Mouse (Mus musculus) lung, postnatal 36 days (tissue): ENCODE results near the gene Lrp8.

ENCODE experiments used
- DNase-seq: peaks from one replicate; pipeline ENCODE4 v3.0.0; 2022; ENCODE audit warnings: mixed read lengths

Lrp8 gene

DNA sequence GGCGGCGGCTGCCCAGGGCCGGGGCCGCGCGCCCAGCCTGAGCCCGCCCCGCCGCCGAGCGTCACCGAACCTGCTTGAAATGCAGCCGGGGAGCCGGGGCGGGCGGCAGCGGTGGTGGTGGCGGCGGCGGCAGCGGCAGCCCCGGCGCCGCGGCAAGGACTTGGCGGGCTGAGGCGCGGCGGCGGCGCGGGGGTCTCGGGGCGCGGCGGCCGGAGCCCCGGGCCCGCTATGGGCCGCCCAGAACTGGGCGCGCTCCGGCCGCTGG, at the start of gene Lrp8:
Gene Lrp8 (plus strand): TSS at position 77 of the 265 bp plus-strand sequence.
- no peak for DNase-seq

DNA sequence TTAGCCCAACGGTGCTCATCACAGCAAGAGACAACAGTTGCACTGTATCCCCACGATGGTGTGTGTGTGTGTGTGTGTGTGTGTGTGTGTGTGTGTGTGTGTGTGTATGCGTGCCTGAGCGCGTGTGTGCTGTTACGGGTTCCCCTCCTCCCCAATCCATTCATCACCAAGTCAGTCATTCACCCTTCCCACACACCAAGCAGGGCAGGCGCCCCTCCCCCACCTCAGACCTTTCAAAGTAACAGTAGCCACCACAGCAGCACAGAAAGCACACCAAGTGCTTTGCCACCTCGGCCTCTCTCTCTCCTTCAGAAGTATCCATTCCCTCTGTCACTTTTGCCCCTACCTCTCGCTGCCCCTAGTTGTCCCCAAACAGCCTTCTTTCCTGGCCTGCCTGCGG, 45.8 kb upstream of the Lrp8 start:
- no peak for DNase-seq

DNA sequence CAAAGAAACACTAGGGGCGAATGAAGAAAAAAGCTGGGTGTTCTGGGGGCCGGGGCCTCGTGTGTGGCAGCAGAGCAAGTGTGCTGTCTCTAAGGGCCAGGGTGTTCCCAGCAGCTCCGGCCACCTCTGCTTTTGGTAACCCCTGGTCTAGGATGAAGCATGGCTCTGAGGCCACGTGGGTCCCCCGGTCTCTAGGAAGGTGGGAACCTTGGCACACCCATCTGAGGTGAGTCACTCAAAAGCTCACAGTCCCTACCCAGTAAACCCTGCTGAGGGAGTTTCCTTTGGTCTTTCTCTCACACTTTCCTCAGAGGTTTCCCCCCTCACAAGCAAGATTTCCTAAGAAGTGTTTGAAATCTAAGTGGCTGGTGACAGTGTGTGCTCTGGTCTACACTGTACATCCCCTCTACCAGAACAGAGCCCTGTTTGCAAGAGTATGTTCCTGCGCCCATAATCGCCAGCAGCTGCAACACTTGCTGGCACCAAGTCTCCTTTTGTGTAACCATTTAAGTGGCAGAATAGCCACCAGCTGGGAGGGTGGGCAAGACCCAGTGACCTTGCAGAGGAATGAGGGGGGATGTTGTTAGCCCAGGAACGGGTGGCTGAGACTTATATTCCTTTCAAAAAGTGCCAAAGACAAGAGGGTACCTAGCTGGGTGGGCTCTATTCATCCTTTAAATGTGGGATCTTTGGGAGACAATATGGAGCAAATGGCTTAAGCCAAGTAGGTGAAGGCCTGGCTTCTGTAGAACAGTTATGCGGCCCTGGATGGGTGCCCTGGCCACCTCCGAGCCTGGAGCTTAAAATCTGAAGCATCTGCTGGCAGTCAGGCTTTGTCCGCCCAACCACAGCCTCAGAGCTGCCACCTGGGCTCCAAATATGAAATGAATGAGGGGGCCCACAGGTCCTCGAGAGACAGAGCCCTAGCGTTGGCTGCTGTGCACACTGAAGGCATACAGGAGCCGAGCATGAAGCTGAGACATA, 44.3 kb upstream of the Lrp8 start:
- DNase-seq = no peak

DNA sequence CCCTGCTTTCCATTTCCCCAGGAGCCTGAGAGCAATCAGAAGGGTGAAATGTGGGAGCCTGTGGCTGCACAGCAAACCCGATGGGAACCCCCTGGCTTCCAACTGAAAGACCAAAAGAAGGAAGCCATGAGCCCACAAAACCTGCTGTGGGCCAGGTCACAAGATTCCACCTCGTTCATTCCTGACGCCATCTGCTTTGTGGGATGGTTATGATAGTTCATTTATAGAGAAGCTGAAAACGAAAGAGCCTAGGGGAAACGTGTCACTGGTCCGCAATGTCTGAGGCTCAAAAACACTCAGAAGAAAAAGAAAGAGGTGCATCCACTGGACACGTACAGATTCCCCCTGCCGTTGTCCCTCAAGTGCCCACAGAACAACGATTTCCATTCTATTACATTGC, 43.1 kb upstream of the Lrp8 start:
- no peak for DNase-seq

DNA sequence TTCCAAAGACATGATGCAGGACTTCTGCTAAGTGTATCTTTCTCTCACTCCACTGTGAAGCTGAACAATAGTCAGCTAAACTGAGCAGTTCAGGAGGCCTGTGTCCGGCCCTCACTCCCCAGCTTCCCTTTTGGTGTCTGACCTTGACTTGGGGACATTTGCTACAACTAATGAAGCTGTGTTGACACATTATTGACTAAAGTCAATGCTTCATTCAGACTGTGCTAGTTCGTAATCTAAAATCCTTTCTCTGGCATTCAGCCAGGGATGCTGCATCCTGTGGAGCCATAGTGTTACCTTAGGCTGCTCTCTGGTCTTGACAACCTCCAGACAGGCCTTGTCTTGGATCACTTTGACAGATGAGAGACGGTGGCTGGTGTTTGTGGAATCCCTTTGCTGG, 39.1 kb upstream of the Lrp8 start:
- DNase-seq = no peak

DNA sequence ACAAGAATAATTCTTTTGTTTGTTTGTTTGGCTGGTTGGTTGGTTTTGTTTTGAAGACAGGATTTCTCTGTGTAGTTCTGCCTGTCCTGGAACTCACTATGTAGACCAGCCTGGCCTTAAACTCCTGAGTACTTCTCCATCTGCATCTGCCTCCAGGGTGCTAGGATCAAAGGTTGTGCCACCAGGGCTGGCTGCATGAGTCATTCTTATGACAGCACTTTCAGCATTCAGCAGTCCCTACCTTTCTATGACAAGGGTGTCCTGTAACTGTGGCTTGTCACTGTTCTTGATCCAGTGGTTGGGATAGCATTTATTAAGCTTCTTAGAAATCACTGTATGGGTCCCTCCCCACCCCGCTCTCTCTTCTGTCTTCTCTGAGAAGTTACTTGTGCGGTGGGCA, 38.5 kb upstream of the Lrp8 start:
- no peak for DNase-seq

DNA sequence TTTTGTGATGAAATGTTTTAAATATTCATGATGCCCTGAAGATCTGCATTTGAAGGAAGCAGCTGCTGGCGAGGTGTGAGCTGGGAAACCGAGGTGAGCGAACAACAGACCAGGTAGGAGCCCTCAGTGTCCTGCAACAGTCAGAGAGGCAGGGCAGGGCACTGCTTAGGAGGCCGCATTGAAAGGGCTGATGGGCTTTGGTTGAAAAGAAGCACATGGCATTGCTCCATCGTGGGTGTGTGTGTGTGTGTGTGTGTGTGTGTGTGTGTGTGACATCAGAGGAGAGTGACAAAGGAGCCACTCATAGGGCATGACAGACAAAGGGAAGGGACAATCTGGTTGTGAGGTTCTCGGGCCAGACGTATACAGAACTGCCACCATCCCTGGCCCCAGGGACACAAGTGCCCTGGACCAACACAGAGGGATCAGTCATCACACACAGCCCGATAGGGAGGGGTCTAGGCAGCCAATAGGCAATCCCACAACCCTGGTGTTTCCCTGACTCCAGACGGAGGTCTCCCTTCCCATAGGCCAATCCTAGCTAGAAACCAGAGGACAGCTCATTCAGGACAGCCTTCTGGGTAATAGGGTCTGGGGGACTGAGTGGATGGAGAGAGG, 36.8 kb upstream of the Lrp8 start:
- DNase-seq = no peak

DNA sequence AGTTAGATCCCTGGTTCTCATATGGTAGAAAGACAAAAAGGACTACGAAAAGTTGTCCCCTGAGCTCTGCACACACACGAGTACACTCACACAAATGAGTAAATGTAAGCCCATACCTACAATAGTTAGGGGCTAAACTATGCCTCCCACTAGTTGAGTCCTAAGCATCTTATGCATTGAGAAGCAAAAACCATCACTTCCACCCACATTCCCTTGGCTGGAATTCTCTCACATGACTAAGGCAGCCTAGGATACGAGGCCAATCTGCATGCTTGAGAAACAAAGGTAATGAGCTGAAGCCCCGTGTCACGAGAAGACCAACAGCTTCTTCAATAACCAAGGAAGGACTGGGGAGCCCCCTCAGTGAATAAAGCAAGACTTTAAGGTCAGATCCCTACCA, 35.9 kb upstream of the Lrp8 start:
- DNase-seq = no peak

DNA sequence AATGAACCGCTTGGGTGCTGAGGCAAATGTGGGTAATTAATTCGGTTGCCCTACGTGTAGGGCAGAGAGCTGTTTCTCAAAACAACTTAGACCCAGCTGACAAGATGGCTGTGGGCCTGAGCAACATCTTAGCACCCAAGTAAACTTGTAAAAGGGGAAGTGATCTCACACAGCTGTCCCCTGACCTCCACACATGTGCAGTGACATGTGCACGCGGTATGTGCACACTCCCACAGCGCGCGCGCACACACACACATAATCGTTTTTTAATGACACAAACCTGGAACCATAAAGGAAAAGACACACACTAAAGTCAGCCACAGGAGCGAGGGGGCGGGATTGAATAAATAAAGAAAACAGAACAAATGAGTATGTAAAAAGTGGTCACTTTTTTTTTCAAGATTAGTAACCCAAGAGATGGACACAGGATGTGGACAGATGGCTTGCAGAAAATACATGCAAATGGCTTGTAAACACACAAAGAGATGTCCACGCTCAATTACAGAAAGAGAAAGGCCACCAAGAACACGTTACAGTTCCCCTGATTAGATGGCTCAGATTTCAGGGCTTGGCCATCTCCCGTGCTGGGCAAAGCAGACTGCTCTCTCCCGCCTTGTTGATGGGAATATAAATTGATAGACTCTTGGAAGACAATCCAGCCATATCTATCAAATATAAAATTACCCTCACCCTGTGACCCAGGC, 29.8 kb upstream of the Lrp8 start:
- DNase-seq = no peak

DNA sequence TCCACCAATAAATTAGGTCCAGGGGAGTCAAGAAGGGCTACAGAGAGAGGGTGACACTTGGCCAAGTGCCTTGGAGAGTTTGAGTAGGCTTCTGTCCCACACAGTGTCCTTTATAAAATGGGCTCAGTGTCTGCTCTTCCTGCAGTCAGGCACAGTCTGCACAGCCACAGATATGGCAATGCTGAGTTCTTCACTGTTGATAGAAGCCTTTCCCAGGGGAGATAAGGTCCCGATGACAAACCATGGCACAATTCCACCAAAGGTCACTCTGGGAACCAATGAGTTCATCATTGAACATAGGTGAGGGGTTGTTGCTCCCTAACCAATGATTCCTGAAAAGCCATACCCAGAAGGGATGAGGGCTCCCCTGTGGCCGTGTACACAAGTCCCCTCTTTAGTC, 27.2 kb upstream of the Lrp8 start:
- no peak for DNase-seq

DNA sequence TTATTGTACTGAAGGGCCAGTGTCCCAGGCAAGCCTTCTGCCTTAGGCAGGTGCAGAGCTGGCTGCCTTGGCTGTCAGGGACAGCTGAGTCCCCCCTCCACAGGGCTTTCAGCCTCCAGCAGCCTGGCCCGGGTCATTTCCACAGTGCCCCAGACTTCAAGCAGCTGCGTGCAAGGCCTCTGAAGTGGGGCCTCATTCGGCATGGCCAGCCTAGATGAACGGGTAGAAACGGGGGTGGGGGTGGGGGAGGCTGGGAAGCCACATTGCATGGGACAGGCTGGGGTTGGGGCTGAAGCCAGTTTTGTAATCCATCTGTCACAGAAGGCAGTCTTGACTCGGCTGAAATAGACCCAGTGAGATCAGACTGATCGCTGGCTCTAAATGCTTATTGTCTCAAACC, 26.4 kb upstream of the Lrp8 start:
- no peak for DNase-seq

DNA sequence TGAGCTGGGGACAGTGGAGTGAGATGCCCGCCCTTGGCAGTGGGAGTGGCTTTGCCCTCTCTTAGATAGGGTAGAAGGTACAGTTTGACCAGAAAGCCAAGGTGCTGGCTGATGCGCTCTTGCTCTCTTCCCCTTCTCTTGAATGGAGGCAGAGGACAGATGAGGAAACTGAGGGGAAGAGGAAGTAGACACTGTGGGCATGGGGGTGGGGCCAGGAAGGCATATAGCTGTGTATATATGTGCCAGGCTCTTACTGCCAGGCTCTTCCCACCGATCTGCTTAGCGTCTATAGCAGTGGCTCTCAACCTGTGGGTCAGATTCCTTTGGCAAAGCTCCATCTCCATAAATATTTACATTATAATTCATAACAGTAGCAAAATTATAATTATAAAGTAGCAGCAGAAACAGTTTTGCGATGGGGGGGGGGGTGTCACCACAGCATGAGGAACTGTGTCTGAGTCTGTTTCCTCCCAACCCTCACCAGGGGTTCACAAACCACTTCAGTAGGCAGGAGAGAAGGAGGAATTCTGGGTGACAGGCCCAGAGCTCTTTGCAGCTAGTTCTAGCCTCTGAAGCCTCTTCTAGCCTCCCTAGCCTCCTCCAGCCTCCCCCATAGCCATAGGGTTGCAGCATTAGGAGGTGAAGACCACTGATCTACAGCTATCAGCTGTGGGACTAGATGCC, 24.9 kb upstream of the Lrp8 start:
- peak; percentile 67 for DNase-seq

DNA sequence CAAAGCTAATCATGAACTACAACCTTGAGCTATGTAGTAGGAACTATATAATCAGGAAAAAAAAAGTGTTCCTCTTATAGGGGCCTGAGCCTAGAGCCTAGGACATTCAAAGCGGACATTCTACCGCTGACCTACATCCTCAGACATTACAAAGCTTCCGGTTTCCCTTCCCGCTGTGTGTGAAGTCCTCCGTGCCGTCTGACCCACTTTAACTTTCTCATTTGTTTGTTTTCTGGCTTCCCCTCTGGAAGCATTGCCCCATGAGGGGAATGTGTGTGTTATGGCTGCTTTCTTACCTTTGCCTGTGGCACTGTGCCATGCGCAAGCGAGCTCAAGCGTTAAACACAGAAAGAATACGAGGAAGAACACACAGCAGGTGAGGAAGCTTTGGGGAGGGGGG, 18.5 kb upstream of the Lrp8 start:
- peak; percentile 21 for DNase-seq

DNA sequence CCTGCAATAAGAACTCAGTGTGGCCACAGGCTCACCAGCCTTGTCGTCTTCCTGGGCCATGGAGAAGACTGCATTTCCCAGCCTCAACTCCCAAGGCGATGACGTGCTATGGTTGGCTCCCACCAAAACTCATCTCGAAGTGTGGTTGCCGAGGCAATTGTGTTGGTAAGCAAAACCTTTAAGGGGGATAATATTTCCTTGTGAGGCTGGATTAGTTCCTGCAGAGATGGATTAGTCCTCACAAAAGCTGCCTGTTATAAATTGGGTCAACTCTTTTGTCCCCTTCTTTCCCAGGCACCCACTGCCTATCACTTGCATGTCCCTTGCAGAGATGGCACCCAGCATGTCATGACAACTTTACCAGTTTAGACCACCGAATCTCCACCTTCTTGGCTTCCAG, 13.2 kb upstream of the Lrp8 start:
- no peak for DNase-seq

DNA sequence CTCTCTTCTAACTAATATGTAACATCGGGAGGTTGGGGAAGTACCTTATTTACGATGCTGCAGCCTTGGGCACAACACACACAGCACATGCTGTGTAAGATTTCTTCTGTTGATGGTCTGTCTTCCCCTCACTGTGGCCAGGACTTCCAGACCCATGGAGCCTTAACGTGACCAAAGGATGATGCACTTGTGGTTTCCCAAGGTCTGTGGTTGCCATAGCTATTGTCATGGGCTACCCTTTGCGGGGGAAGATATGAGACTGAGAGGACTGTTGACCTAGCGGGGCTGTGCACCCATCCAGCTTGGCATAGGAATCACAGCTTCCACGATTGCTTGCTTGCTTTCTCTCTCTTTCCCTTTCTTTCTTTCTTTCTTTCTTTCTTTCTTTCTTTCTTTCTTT, 1.3 kb upstream of the Lrp8 start:
- DNase-seq = no peak

DNA sequence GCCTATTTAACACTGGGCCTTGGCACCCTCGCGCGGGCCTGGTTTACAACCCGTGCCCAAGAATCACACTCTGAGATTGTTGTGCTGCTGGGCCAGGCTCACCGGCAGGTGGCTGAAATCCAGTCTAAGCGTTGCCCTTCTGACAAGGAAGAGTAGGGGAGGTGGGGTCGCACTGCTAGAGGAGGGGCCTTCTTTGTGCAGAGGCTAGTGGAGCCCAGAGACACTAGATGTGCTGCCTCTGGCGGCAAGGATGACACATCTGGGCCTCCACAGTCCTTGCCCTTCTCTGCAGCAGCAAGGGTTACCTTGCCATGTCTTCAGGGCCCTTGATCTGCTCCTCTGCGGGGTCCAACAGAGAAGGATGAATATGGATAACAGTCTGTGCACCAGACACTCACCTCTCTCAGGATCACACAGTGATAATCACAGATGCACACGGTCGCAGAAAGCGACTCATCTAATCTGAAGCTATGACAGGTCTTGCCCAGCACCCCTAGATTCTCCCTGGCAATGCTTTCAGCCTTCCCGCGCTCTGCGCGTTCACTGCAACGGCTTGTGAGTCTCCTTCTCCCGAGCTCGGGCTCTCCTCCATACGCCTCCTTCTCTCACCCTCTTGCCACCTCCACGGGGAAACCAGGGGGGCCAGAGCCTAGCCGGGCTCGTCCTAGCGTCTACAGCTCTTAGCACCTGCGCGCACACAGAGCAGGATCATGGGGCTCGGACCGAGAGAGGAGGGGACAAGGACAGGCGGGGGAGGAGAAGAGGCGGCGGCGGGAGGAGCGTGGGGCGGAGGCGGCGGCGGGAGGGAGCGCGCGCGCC, 486 bp upstream of the Lrp8 start:
- DNase-seq = peak; percentile 83

DNA sequence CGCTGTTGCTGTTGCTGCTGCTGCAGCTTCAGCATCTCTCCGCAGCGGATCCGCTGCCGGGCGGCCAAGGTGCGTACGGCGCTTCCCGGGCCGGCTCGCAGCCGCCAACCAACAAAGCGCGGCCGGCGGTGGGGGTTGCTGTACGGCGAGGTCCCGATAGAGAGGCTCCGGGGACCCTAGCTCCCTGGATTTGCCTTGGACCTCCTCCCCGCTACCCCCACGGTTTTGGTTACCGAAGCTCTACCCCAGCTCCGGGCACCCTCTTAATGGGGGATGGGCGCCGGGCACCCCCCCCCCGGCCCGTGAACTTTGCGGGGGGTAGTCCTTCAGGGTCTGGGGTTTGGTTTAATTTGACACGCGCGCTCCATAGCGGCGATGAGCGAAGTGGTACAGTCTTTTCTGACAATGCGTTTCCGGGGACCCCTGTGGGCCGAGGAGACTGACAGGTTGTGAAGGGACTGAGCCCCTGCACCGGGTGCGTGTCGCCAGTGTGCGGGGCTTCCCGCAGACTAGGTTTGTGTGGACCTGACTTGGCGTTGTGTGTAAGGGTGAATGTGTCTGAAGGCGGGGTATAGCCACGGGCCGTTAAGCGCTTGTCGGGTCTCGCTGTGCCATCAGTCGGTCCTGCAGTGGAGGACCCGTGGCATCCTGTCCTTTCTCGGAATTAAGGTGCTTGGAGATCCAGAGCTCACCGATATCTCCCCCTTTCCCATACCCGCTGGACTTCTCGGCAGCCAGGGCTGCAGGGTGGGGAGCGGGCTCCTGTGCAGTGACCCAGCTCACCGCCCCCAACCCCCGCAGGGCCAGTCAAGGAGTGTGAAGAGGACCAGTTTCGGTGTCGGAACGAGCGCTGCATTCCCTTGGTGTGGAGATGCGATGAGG, 630 bp downstream of the Lrp8 start:
- peak; percentile 6 for DNase-seq

DNA sequence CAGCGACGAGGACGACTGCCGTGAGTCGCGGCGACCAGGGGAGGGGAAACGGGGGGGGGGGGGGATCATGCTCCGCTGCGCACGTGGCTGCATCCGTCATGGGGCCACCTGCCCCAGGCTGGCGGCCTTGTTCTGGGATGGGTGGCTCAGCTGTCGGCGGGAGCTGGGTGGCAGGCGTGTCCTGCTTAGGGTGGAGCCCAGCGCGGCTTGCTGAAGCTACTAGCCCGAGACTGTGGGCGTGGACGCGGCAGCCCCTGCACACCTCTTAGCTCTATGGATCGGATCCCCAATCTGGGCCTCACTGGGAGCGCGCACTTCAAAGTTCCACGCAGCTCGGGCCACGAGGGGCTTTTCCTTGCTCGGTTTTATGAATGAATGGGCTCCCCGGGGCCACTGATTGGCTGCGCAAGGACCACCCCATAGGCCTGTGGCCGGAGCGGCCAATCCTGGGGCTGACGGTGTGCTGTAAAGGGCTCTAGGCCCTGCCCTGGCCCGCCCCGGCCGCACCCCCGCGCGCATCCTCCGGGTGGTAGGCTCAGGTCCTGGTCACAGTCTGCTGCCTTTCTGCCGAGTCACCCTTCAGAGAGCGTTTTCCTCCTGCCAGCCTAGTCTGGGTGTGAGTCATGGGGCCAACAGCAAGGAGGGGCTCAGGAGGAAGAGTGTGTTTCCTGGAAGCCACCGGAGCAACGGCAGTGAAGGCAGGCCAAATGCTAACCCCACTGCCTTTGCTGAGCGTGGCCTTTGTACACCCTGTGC, 1.5 kb downstream of the Lrp8 start:
- peak; percentile 81 for DNase-seq

DNA sequence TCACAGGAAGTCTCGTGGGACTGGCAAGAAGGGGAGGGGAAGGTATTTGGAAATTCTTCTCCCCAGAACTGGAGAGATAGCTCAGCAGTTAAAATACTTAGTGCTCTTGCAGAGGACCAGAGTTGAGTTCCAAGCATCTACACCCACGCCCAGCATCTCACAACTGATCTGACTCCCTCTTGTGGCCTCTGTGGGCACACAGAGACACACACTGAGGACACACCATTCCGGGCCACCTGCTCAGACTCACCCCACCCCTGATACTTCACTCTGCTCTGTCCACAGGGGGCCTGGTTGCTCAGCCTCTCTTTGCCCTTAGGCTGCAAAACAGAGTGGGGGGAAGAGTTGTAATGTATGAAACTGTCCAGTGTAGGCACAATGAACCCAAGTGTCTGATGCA, 3.4 kb downstream of the Lrp8 start:
- no peak for DNase-seq

DNA sequence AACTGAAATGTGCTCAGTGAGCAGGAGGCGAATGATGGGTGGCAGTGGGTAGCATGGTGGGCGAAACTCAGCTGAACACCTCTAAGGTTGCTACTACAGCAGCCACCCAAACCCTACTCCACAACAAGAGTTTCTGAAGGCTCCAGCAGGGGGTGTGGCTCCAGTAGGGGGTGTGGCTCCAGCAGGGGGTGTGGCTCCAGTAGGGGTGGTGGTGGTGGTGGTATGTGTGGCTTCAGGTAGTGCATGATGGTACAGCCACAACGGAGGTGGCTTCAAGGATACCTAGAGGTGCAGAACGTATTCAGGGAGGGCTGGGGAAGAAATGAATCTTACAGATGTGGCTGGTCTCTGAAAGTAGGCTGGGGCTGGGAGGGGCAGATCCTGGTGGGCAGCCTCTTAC, 5.7 kb downstream of the Lrp8 start:
- DNase-seq = no peak

DNA sequence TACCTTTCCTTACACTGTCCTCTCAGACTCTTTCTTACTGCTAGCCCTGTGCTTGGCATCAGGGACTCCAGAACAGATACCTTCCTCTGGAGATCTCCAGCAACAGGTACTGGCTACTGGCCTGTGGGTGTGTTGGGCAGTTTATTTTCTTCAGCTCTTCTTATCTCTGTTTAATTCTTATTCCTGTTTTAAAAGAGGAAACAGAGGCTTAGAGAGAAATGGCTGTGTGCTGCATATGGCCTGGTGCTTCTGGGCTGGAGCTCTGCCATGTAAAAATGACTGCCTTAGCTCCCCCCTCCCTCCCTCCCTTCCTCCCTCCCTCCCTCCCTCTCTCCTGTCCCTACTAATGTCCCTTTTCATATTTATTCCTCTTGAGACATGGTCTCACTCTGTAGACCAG, 6.6 kb downstream of the Lrp8 start:
- no peak for DNase-seq
